Mouse (Mus musculus): ENCODE data around the gene Ptgdr2. TPM values are rescaled to one million over a fixed set of nuclear protein-coding genes. Genes with fewer than 3 reads are reported as not detected.

Ptgdr2 gene
- 0.10 TPM in 1 of 2 replicates, not detected in the other for polyA plus RNA-seq (2015; fragmentation: Nextera tagmentation; extraction: Ambion mirVana)

- H3K27ac ChIP-seq: no peak within 1 kb of the TSS
- no peaks in the 10 kb centered on the region; the same call in 1 of the 2 replicates for H3K9me3 ChIP-seq
- ATAC-seq (ENCODE audit: low FRiP score, low read depth): no peak
- no peak within 1 kb of the TSS for H3K9ac ChIP-seq
- H3K4me1 ChIP-seq: peaks cover 12% of the 10 kb centered on the region
- no peak within 1 kb of the TSS for H3K4me3 ChIP-seq
- H3K27me3 ChIP-seq: peaks cover 3% of the 10 kb centered on the region; the same call in 1 of the 2 replicates
- WGBS: 51% methylated on average over 5 of the region's 5 CpGs
- H3K36me3 ChIP-seq: peaks cover 4% of the 10 kb centered on the region
- H3K4me2 ChIP-seq (replicated peaks): no peak within 1 kb of the TSS
Observed at GRCm38 (mm10) chr19:10937110-10937563, at the start of gene Ptgdr2. Ptgdr2 (plus strand) TSS chr19:10937160.

- no peaks in the 10 kb centered on the region for H3K27me3 ChIP-seq
- no peak for ATAC-seq (ENCODE audit: low FRiP score, low read depth)
Observed at GRCm38 (mm10) chr19:10892201-10892600, 44.8 kb upstream of the Ptgdr2 start.

GRCm38 (mm10) chr19:10895016-10895528 lies 41.9 kb upstream of the Ptgdr2 start, which contains the start of gene Prpf19:
Prpf19 (plus strand) TSS chr19:10895231.
- H3K36me3 ChIP-seq: peaks cover 30% of the 10 kb centered on the region
- H3K4me1 ChIP-seq: peaks cover 21% of the 10 kb centered on the region
- H3K9me3 ChIP-seq: no peaks in the 10 kb centered on the region
- peak within 1 kb of the TSS; percentile 96 for H3K9ac ChIP-seq
- H3K27me3 ChIP-seq: no peaks in the 10 kb centered on the region
- WGBS: under 1% methylated on average over 43 of the region's 43 CpGs
- H3K27ac ChIP-seq: peak within 1 kb of the TSS; percentile 94
- H3K4me2 ChIP-seq (replicated peaks): peak within 1 kb of the TSS; percentile 94
- peak within 1 kb of the TSS; percentile 92 for H3K4me3 ChIP-seq
- peak; percentile 95 for ATAC-seq (ENCODE audit: low FRiP score, low read depth)

More at GRCm38 (mm10) chr19:10892201-10892600, 44.8 kb upstream of the Ptgdr2 start:
- no peak overlapping the region for H3K4me3 ChIP-seq
- H3K27ac ChIP-seq: no peak overlapping the region
- H3K9ac ChIP-seq: no peak overlapping the region
- peaks cover under 1% of the 10 kb centered on the region for H3K36me3 ChIP-seq
- H3K9me3 ChIP-seq: no peaks in the 10 kb centered on the region
- peaks cover 18% of the 10 kb centered on the region for H3K4me1 ChIP-seq
- no peak overlapping the region for H3K4me2 ChIP-seq (replicated peaks)
- 93% methylated on average over 3 of the region's 3 CpGs for WGBS

- WGBS: 1% methylated on average over 16 of the region's 16 CpGs
- H3K4me1 ChIP-seq: peaks cover 21% of the 10 kb centered on the region
- no peaks in the 10 kb centered on the region for H3K9me3 ChIP-seq
- ATAC-seq (ENCODE audit: low FRiP score, low read depth): no peak
- peak overlapping the region; percentile 94 for H3K4me2 ChIP-seq (replicated peaks)
- H3K9ac ChIP-seq: peak overlapping the region; percentile 96
- H3K4me3 ChIP-seq: peak overlapping the region; percentile 92
- H3K36me3 ChIP-seq: peaks cover 36% of the 10 kb centered on the region
- H3K27me3 ChIP-seq: no peaks in the 10 kb centered on the region
- peak overlapping the region; percentile 94 for H3K27ac ChIP-seq
Observed at GRCm38 (mm10) chr19:10895708-10896107, 41.3 kb upstream of the Ptgdr2 start.

GRCm38 (mm10) chr19:10896849-10897248 lies 40.1 kb upstream of the Ptgdr2 start:
- peaks cover 21% of the 10 kb centered on the region for H3K4me1 ChIP-seq
- H3K4me3 ChIP-seq: peak overlapping the region; percentile 92
- H3K4me2 ChIP-seq (replicated peaks): peak overlapping the region; percentile 94
- WGBS: 85% methylated on average over 7 of the region's 7 CpGs
- peak overlapping the region; percentile 96 for H3K9ac ChIP-seq
- H3K9me3 ChIP-seq: no peaks in the 10 kb centered on the region
- H3K36me3 ChIP-seq: peaks cover 47% of the 10 kb centered on the region
- no peak for ATAC-seq (ENCODE audit: low FRiP score, low read depth)
- no peaks in the 10 kb centered on the region for H3K27me3 ChIP-seq
- no peak overlapping the region for H3K27ac ChIP-seq

GRCm38 (mm10) chr19:10897491-10897890 lies 39.5 kb upstream of the Ptgdr2 start:
- Histone ChIP-seq H3K4me2 (replicated peaks) (peak overlapping the region; percentile 94; the same call in 1 of the 2 replicates), H3K27ac (no peak overlapping the region), H3K4me3 (0 out of 2 replicates have a peak overlapping the region, but pooled peaks have one; percentile 92), H3K4me1 (peaks cover 21% of the 10 kb centered on the region), H3K9me3 (no peaks in the 10 kb centered on the region), H3K27me3 (no peaks in the 10 kb centered on the region), H3K36me3 (peaks cover 53% of the 10 kb centered on the region), H3K9ac (peak overlapping the region; percentile 19; the same call in 1 of the 2 replicates)
- WGBS: 81% methylated on average over 8 of the region's 8 CpGs
- no peak for ATAC-seq (ENCODE audit: low FRiP score, low read depth)

- H3K9ac ChIP-seq: no peak overlapping the region
- 87% methylated on average over 6 of the region's 6 CpGs for WGBS
- no peak overlapping the region for H3K27ac ChIP-seq
- H3K4me2 ChIP-seq (replicated peaks): no peak overlapping the region
- peaks cover 24% of the 10 kb centered on the region for H3K4me1 ChIP-seq
- peaks cover 81% of the 10 kb centered on the region for H3K36me3 ChIP-seq
- H3K9me3 ChIP-seq: no peaks in the 10 kb centered on the region
- no peak for ATAC-seq (ENCODE audit: low FRiP score, low read depth)
- H3K27me3 ChIP-seq: no peaks in the 10 kb centered on the region
- no peak overlapping the region for H3K4me3 ChIP-seq
Observed at GRCm38 (mm10) chr19:10900315-10900714, 36.6 kb upstream of the Ptgdr2 start.

- H3K27ac ChIP-seq: no peak overlapping the region
Observed at GRCm38 (mm10) chr19:10901046-10901445, 35.9 kb upstream of the Ptgdr2 start.

GRCm38 (mm10) chr19:10904512-10904911 lies 32.4 kb upstream of the Ptgdr2 start:
- peaks cover 20% of the 10 kb centered on the region for H3K4me1 ChIP-seq
- no peak overlapping the region for H3K4me2 ChIP-seq (replicated peaks)
- ATAC-seq (ENCODE audit: low FRiP score, low read depth): no peak
- H3K9ac ChIP-seq: no peak overlapping the region
- peaks cover 87% of the 10 kb centered on the region for H3K36me3 ChIP-seq
- no peaks in the 10 kb centered on the region for H3K9me3 ChIP-seq
- no peak overlapping the region for H3K4me3 ChIP-seq
- WGBS: 90% methylated on average over 5 of the region's 5 CpGs
- peak overlapping the region; percentile 39; the same call in 1 of the 2 replicates for H3K27ac ChIP-seq
- H3K27me3 ChIP-seq: no peaks in the 10 kb centered on the region

More at GRCm38 (mm10) chr19:10901046-10901445, 35.9 kb upstream of the Ptgdr2 start:
- no peak overlapping the region for H3K9ac ChIP-seq
- peaks cover 21% of the 10 kb centered on the region for H3K4me1 ChIP-seq
- no peak overlapping the region for H3K4me3 ChIP-seq
- H3K4me2 ChIP-seq (replicated peaks): no peak overlapping the region
- H3K9me3 ChIP-seq: no peaks in the 10 kb centered on the region
- 94% methylated on average over 5 of the region's 5 CpGs for WGBS
- no peaks in the 10 kb centered on the region for H3K27me3 ChIP-seq
- H3K36me3 ChIP-seq: peaks cover 88% of the 10 kb centered on the region
- ATAC-seq (ENCODE audit: low FRiP score, low read depth): no peak

- Histone ChIP-seq H3K4me3 (no peak overlapping the region), H3K4me1 (peaks cover 22% of the 10 kb centered on the region), H3K27me3 (no peaks in the 10 kb centered on the region), H3K4me2 (replicated peaks) (0 out of 2 replicates have a peak overlapping the region, but pooled peaks have one; percentile 1), H3K9me3 (no peaks in the 10 kb centered on the region), H3K27ac (peak overlapping the region; percentile 70; the same call in 1 of the 2 replicates), H3K9ac (no peak overlapping the region), H3K36me3 (peaks cover 81% of the 10 kb centered on the region)
- ATAC-seq (ENCODE audit: low FRiP score, low read depth): peak; percentile 71
- WGBS: 49% methylated on average over 7 of the region's 7 CpGs
Observed at GRCm38 (mm10) chr19:10904927-10905727, 31.8 kb upstream of the Ptgdr2 start.

- H3K9me3 ChIP-seq: no peaks in the 10 kb centered on the region
- H3K9ac ChIP-seq: no peak overlapping the region
- peak overlapping the region; percentile 70; the same call in 1 of the 2 replicates for H3K27ac ChIP-seq
- ATAC-seq (ENCODE audit: low FRiP score, low read depth): no peak
- H3K27me3 ChIP-seq: no peaks in the 10 kb centered on the region
- no peak overlapping the region for H3K4me3 ChIP-seq
- peaks cover 26% of the 10 kb centered on the region for H3K4me1 ChIP-seq
- WGBS: 72% methylated on average over 5 of the region's 5 CpGs
- peaks cover 76% of the 10 kb centered on the region for H3K36me3 ChIP-seq
- 0 out of 2 replicates have a peak overlapping the region, but pooled peaks have one; percentile 1 for H3K4me2 ChIP-seq (replicated peaks)
Observed at GRCm38 (mm10) chr19:10905728-10906000, 31.3 kb upstream of the Ptgdr2 start.

GRCm38 (mm10) chr19:10907891-10908290 lies 29.1 kb upstream of the Ptgdr2 start:
- H3K4me3 ChIP-seq: no peak overlapping the region
- no peak overlapping the region for H3K27ac ChIP-seq
- 61% methylated on average over 3 of the region's 3 CpGs for WGBS
- no peak overlapping the region for H3K9ac ChIP-seq
- no peaks in the 10 kb centered on the region for H3K9me3 ChIP-seq
- H3K4me2 ChIP-seq (replicated peaks): no peak overlapping the region
- no peak for ATAC-seq (ENCODE audit: low FRiP score, low read depth)
- H3K36me3 ChIP-seq: peaks cover 54% of the 10 kb centered on the region
- H3K4me1 ChIP-seq: peaks cover 26% of the 10 kb centered on the region
- H3K27me3 ChIP-seq: no peaks in the 10 kb centered on the region
